Mouse (Mus musculus) heart, adult 2 months (tissue): ENCODE measurements around the gene Fgf12.

ENCODE experiments used
- CTCF ChIP-seq: fragments of 200-600 bp; IDR thresholded peaks from 2 replicates; pipeline ENCODE4 v1.8.1; 2022; ENCODE audit warnings: antibody characterized with exemption, mild to moderate bottlenecking, moderate library complexity
- EP300 ChIP-seq: fragments of 200-500 bp; IDR thresholded peaks from 2 replicates; pipeline ENCODE4 v1.6.1; 2011; ENCODE audit warnings: low read depth, low read length, control low read depth; ENCODE audit not compliant: insufficient read depth
- POLR2A ChIP-seq: fragments of 200-500 bp; IDR thresholded peaks from 2 replicates; pipeline ENCODE4 v1.6.1; 2011; ENCODE audit warnings: mild to moderate bottlenecking, low read depth, low read length, control low read depth; ENCODE audit not compliant: insufficient read depth

- TF ChIP-seq EP300 (no peak), POLR2A (no peak), CTCF (no peak)
These were observed 345.0 kb downstream of the Fgf12 start for GRCm38 (mm10) chr16:28407892-28408291.
